In the genomic region with DNA sequence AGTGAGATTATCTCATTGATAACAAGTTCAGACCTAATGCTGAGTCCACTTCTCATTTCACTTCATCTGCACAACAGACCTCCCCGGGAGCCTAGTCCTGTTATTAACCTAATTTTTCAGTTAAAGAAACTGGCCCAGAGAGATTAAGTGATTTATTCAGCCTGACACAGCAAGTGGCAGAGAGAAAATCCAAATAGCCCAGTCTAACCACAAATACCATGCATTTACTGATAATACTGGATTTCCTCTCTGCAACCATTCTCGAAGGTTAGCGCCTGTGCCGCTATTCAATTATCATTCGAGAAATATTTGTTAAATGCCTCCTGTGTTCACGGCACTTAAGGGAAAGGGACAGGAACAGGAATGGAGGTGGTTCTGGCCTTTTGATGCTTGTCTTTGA, we compare ENCODE assay signal across 25 mouse cellular contexts.
DNase-seq lines count a peak whose midpoint lies in the region; ATAC-seq and TF ChIP-seq lines count a peak whose summit lies in the region.
"Had no signal": no experiment of that assay in that cellular context is flagged by ENCODE, and none has a peak within 500 bp of the region (broad histone marks: within the 10 kb centered on the region; RNA-seq: fewer than 3 reads in every experiment).

No protein-coding gene starts in this region.

- WGBS in embryonic facial prominence, embryonic 11.5 days, result 67% methylated on average over 6 of the region's 6 CpGs
- WGBS in embryonic facial prominence, embryonic 10.5 days, result 70% methylated on average over 6 of the region's 6 CpGs

- intact Hi-C loops in left cerebral cortex, postnatal 4 days (cut with DNase I), result no loop called here

- H3K4me3 ChIP-seq in embryonic facial prominence, embryonic 11.5 days (ENCODE audit: low read depth, low read length), result no peak overlapping the region
- H3K4me3 ChIP-seq in embryonic facial prominence, embryonic 10.5 days, result no peak overlapping the region
- H3K4me3 ChIP-seq: embryonic facial prominence, embryonic 12.5 days; erythroblast, embryonic 14.5 days; forebrain, embryonic 10.5 days; forebrain, embryonic 12.5 days had no signal

- DNase-seq in embryonic facial prominence, embryonic 11.5 days (ENCODE audit: low spot score), result peak; percentile 6
- DNase-seq in embryonic facial prominence, embryonic 10.5 days (ENCODE audit: low spot score), result no peak
- DNase-seq in A20 (ENCODE audit: low read depth, low spot score), result peak; percentile 4
- peak; percentile 18 for DNase-seq in brain, embryonic 14.5 days (ENCODE audit: low read depth)
- no peak for DNase-seq in left cerebral cortex, postnatal 4 days
- no peak for DNase-seq in kidney, postnatal 14 days
- DNase-seq: adrenal gland, adult 8-10 months; adrenal gland, postnatal 14 days; adrenal gland, postnatal 36 days; cerebellum, adult 11 months; cerebellum, adult 18-20 months; cerebellum, adult 8-10 months; cerebellum, adult 9-11 months; cerebellum, postnatal 14 days; cerebellum, postnatal 36 days had no signal

- H3K27ac ChIP-seq in embryonic facial prominence, embryonic 11.5 days (replicated peaks; ENCODE audit: low read depth, low read length), result no peak overlapping the region
- no peak overlapping the region for H3K27ac ChIP-seq in embryonic facial prominence, embryonic 10.5 days (replicated peaks)
- H3K27ac ChIP-seq: embryonic facial prominence, embryonic 12.5 days; forebrain, embryonic 10.5 days; forebrain, embryonic 12.5 days had no signal

- H3K4me2 ChIP-seq in embryonic facial prominence, embryonic 11.5 days (ENCODE audit: low read depth, low read length), result no peak overlapping the region
- H3K4me2 ChIP-seq: embryonic facial prominence, embryonic 12.5 days; forebrain, embryonic 12.5 days had no signal

- H3K36me3 ChIP-seq in embryonic facial prominence, embryonic 11.5 days (replicated peaks; ENCODE audit: control insufficient read depth, insufficient read depth, low read depth, low read length), result no peaks in the 10 kb centered on the region
- no peaks in the 10 kb centered on the region for H3K36me3 ChIP-seq in embryonic facial prominence, embryonic 10.5 days (replicated peaks)
- H3K36me3 ChIP-seq: embryonic facial prominence, embryonic 12.5 days; forebrain, embryonic 10.5 days; forebrain, embryonic 12.5 days had no signal

- ATAC-seq in embryonic facial prominence, embryonic 11.5 days (replicated peaks; ENCODE audit: insufficient number of reproducible peaks, low FRiP score, low TSS enrichment, low read depth), result no peak
- peak; percentile 5; the same call in 1 of the 2 replicates for ATAC-seq in megakaryocyte, adult 5-6 weeks (ENCODE audit: poor library complexity, severe bottlenecking)
- ATAC-seq in erythroblast, adult 5-6 weeks (replicated peaks; ENCODE audit: low FRiP score, poor library complexity, severe bottlenecking), result no peak
- ATAC-seq: activated CD4-positive, CD25-positive, alpha-beta regulatory T cell, adult 4 months; forebrain, embryonic 14.5 days; forebrain, embryonic 16.5 days; Patski had no signal

- no peak for TF ChIP-seq POLR2A in brain, embryonic 14.5 days (IDR thresholded peaks at IDR 0.05; ENCODE audit: borderline replicate concordance, extremely low read depth, insufficient read depth, insufficient read length, poor library complexity, severe bottlenecking)

- H3K27me3 ChIP-seq in embryonic facial prominence, embryonic 11.5 days (ENCODE audit: control insufficient read depth, insufficient read depth, low read length), result no peaks in the 10 kb centered on the region
- H3K27me3 ChIP-seq in embryonic facial prominence, embryonic 10.5 days (replicated peaks; ENCODE audit: low read depth, poor library complexity, severe bottlenecking), result no peaks in the 10 kb centered on the region
- H3K27me3 ChIP-seq: embryonic facial prominence, embryonic 12.5 days; Patski had no signal

- TF ChIP-seq CTCF in brain, embryonic 14.5 days (IDR thresholded peaks at IDR 0.05; ENCODE audit: borderline replicate concordance, extremely low read depth, insufficient read depth, insufficient read length), result no peak

- no peaks in the 10 kb centered on the region for H3K4me1 ChIP-seq in embryonic facial prominence, embryonic 11.5 days (ENCODE audit: control insufficient read depth, insufficient read depth, low read length)
- no peaks in the 10 kb centered on the region for H3K4me1 ChIP-seq in embryonic facial prominence, embryonic 10.5 days
- H3K4me1 ChIP-seq: embryonic facial prominence, embryonic 12.5 days; forebrain, embryonic 10.5 days; forebrain, embryonic 12.5 days had no signal

- H3K9me3 ChIP-seq in embryonic facial prominence, embryonic 11.5 days (replicated peaks; ENCODE audit: control insufficient read depth, low read length), result no peaks in the 10 kb centered on the region
- H3K9me3 ChIP-seq in embryonic facial prominence, embryonic 10.5 days, result no peaks in the 10 kb centered on the region
- H3K9me3 ChIP-seq: embryonic facial prominence, embryonic 12.5 days; forebrain, embryonic 10.5 days; forebrain, embryonic 12.5 days had no signal

- H3K9ac ChIP-seq in embryonic facial prominence, embryonic 11.5 days (replicated peaks; ENCODE audit: low read length), result no peak overlapping the region
- H3K9ac ChIP-seq: embryonic facial prominence, embryonic 12.5 days; forebrain, embryonic 12.5 days had no signal

Comparison
In these comparisons a context has a peak if more than half of its experiments do, and no peak if none do; other contexts are left out.
1. DNase-seq: peak in embryonic facial prominence, embryonic 11.5 days (single experiment), A20 (single experiment) and brain, embryonic 14.5 days (single experiment); none in embryonic facial prominence, embryonic 10.5 days (single experiment), left cerebral cortex, postnatal 4 days (single experiment) and kidney, postnatal 14 days (single experiment).